Mouse (Mus musculus) c-Kit-positive CD71-positive TER-119-negative erythroid progenitor cells, embryonic 14.5 days (primary cell): ENCODE results near the gene Ppp1r14c.
"Not testable (repeated sequence)": the region's sequence is repeated elsewhere in the genome, so short reads cannot be mapped to it uniquely, and the experiment has no call there.

Experiments used
- DNase-seq: peaks from one replicate; pipeline ENCODE4 v3.0.0-alpha.2; 2013; ENCODE audit warnings: low read depth

The Ppp1r14c gene

GRCm38 (mm10) chr10:3403416-3404137, 37.7 kb downstream of the Ppp1r14c start:
- DNase-seq, result no peak

- no peak for DNase-seq
Measured at GRCm38 (mm10) chr10:3404362-3404761, 38.5 kb downstream of the Ppp1r14c start.

GRCm38 (mm10) chr10:3406280-3406679, 40.4 kb downstream of the Ppp1r14c start:
- no peak for DNase-seq

- no peak for DNase-seq
Measured at GRCm38 (mm10) chr10:3408036-3408661, 42.3 kb downstream of the Ppp1r14c start.

- no peak for DNase-seq
Measured at GRCm38 (mm10) chr10:3408699-3409098, 42.8 kb downstream of the Ppp1r14c start.

GRCm38 (mm10) chr10:3411222-3411621, 45.4 kb downstream of the Ppp1r14c start:
- DNase-seq, result no peak

- no peak for DNase-seq
Measured at GRCm38 (mm10) chr10:3411639-3412038, 45.8 kb downstream of the Ppp1r14c start.

- no peak for DNase-seq
Measured at GRCm38 (mm10) chr10:3414813-3415212, 49.0 kb downstream of the Ppp1r14c start.

- DNase-seq, result no peak
Measured at GRCm38 (mm10) chr10:3416565-3416964, 50.7 kb downstream of the Ppp1r14c start.

GRCm38 (mm10) chr10:3417408-3417807, 51.6 kb downstream of the Ppp1r14c start:
- DNase-seq, result no peak

GRCm38 (mm10) chr10:3424016-3424415, 58.2 kb downstream of the Ppp1r14c start:
- DNase-seq, result no peak

GRCm38 (mm10) chr10:3427689-3428399, 62.0 kb downstream of the Ppp1r14c start:
- no peak for DNase-seq

- no peak for DNase-seq
Measured at GRCm38 (mm10) chr10:3434848-3435474, 69.1 kb downstream of the Ppp1r14c start.

- DNase-seq, result no peak
Measured at GRCm38 (mm10) chr10:3440722-3441471, 75.0 kb downstream of the Ppp1r14c start.

- not testable (repeated sequence) for DNase-seq
Measured at GRCm38 (mm10) chr10:3446748-3447147, 80.9 kb downstream of the Ppp1r14c start.

- no peak for DNase-seq
Measured at GRCm38 (mm10) chr10:3448699-3449098, 82.8 kb downstream of the Ppp1r14c start.

GRCm38 (mm10) chr10:3451930-3452329, 86.1 kb downstream of the Ppp1r14c start:
- DNase-seq, result no peak

- DNase-seq, result no peak
Measured at GRCm38 (mm10) chr10:3452822-3453475, 87.1 kb downstream of the Ppp1r14c start.

- no peak for DNase-seq
Measured at GRCm38 (mm10) chr10:3458686-3459085, 92.8 kb downstream of the Ppp1r14c start.

GRCm38 (mm10) chr10:3460841-3461240, 95.0 kb downstream of the Ppp1r14c start:
- no peak for DNase-seq

GRCm38 (mm10) chr10:3466135-3466626, 100.3 kb downstream of the Ppp1r14c start:
- DNase-seq, result no peak
